Mouse (Mus musculus) embryonic stem cell, embryonic (primary cell): ENCODE data around the gene Schip1.
"Not testable (repeated sequence)": the region's sequence is repeated elsewhere in the genome, so short reads cannot be mapped to it uniquely, and the experiment has no call there.

Source experiments
- CTCF ChIA-PET, 4 experiments: fragments of 300-600 bp in 2 of 4; fragments of 350-600 bp in 2 of 4; sonication (Branson Sonifier 250); formaldehyde crosslinking; loops; one replicate each; lab custom pipeline; 2022; ENCODE audit warnings: inconsistent platforms in 2 of 4; lab: Charles Lee
- POLR2A ChIA-PET, 4 experiments: fragments of 300-600 bp in 2 of 4; fragments of 350-600 bp in 2 of 4; sonication (Branson Sonifier 250); formaldehyde crosslinking; loops; one replicate each; lab custom pipeline; 2022; ENCODE audit warnings: antibody characterized with exemption in 4 of 4, inconsistent platforms in 1 of 4; lab: Charles Lee

Gene Schip1

DNA sequence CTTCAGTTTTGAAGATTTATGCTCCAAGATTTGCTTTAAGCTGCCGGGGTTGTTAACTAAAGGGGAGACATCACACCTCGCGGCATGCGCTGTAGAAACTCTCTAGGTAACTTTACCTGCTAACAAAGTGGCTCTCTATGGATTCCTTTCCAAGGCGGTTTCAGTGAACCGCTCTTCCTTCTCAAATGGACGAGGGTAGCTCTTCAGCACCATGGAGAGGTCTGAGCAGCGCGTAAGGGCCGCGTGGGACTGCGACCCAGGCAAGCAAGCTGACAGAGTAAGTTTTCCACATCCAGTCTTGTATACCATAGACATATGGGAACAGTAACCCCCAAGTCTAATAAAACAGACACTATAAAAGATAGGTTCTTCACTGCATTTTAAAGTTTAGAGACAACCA, at the start of gene Schip1:
Gene Schip1, plus strand, starts transcription at position 72 of the 400 bp plus-strand sequence.
- ChIA-PET CTCF (interaction anchor here in 2 of 4 experiments (0.6 to 2.0 kb wide), 8 partner anchors 8 to 653 kb away, joined by 3 to 7 read pairs (median 4); no protein-coding TSS in a partner anchor), POLR2A (interaction anchor here in 1 of 4 experiments (0.6 kb wide), 2 partner anchors 91 to 429 kb away, joined by 3 read pairs; no protein-coding TSS in a partner anchor)

DNA sequence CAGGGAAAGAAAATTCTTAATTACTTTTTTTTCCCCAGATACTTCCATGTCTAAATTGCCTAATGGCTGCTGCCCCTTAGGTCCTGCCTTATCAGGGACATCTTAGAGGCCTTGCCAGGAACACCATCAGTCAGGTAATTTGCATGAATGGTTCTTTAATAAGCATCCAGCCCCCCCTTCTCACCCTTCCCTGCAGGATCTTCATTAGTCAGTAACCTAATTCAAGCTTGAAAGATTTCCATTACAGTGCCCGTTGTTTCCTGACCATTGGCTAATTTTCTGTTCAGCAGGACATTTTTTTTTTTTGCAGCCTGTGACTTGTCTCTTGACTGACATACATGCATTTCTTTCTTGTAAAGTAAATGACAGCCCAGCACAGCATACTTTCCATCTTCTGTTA, 48.8 kb upstream of the Schip1 start:
- CTCF ChIA-PET, result no interaction called here
- POLR2A ChIA-PET, result no interaction called here

DNA sequence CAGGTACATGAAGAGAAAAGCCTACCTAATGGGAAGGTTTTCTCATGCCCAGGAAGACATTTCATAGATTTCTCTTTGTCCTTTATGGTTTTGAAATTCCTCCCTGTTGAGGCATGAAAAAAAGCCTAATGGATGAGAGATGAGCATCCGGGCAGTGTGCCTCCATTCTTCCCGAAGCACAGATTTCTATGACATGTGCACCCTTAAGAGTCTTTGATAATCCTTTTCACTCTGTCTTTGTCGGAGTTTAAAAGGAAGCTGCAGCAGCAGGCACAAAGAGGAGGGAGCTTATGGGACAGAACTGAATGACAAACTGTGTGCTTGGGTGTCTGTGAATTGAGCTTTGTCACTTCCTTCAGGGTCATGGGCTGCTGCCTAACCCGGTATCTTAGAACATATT, 45.2 kb upstream of the Schip1 start:
- ChIA-PET CTCF (no interaction called here), POLR2A (no interaction called here)

DNA sequence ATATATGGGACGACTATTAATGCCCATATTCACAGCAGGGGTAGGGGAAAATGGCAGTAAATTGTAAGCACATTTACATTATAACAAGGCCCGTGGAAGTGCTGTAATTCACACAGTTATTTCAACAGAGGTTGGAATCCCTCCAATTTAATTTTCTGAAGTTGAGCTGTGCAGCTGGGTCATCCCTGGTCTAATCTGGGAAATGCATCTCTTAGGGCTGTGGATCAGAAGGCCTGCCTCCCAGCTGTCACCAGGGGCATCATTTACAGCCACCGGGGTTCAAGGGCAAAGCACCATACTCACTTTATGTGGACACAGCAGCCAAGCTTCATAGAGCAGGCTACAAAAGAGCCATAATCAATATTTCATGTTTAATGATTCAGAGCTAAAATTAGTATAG, 28.5 kb upstream of the Schip1 start:
- POLR2A ChIA-PET, result no interaction called here
- CTCF ChIA-PET, result interaction anchor here in 1 of 4 experiments (1.8 kb wide), 1 partner anchor 10 kb away, joined by 4 read pairs; no protein-coding TSS in a partner anchor

DNA sequence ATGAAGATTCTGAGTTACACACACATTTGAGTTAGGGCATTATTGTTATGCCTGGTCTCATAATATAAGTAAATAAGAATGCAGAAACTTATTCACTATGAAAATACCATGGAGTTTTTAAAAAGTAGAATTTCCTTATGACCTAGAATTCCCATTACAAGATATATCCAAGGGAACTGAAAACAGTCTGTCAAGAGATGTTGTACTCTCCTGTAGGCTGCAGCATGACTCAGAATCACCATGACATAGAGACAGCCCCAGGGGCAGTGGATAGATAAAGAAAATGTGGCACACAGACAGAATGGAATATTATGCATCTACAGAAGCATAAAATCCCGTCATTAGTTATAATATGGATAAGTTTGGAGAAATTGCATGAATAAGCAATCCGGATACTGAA, 21.7 kb upstream of the Schip1 start:
- ChIA-PET POLR2A (interaction anchor here in 1 of 4 experiments (0.5 kb wide), 1 partner anchor 30 kb away, joined by 4 read pairs; no protein-coding TSS in a partner anchor), CTCF (interaction anchor here in 1 of 4 experiments (0.6 kb wide), 1 partner anchor 8 kb away, joined by 15 read pairs; no protein-coding TSS in a partner anchor)

DNA sequence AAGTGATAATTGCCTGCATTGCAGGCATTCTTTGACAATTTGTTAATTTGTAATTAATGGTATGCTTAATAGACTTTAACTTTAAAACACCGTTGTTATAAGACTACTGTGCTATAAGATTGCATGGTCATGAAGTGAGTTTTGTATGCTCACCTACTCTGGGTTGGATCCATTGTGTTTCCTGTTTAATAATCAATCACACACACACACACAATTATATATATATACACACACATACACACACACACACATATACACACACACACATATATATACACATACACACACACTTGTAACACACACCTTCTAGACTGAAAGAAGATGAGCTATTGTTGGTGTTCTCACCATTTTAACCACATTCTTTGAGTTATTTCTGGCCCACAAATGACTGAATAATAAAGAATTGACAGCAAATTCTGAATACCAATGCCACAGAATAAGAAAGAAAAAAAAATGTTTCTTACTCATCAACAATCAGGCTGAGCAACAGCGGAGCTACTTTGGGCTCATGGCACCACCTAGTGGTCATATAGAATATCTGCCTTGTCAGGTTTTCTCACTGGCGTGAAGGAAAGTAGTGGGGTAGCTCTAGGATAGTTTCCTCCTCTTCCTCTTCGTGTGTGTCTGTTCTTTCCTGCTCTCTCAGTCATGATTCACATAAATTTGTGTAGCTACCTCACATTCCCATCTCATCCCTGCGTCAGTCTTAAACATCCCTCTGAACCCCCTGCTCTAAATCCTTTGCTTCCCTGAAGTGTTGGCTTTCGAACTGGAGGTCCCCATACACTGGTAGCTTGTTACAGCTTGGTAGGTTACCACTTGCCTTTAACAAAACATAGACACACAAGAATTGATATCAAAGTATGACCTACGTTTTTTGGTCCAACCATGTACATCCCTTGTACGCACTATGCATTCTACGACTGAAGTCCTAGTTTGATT, 18.9 kb upstream of the Schip1 start:
- ChIA-PET POLR2A (interaction anchor here in 1 of 4 experiments (0.6 to 1.1 kb wide), 2 partner anchors 8 to 272 kb away, joined by 3 read pairs; no protein-coding TSS in a partner anchor), CTCF (interaction anchor here (0.5 to 3.7 kb wide), 38 partner anchors 8 to 1736 kb away, joined by 3 to 17 read pairs (median 4); partner anchors contain the start of genes Rarres1 (in 2 of the 4), Mfsd1 (in 1 of the 4), Mlf1 (in 1 of the 4) and Schip1 (in 1 of the 4))

DNA sequence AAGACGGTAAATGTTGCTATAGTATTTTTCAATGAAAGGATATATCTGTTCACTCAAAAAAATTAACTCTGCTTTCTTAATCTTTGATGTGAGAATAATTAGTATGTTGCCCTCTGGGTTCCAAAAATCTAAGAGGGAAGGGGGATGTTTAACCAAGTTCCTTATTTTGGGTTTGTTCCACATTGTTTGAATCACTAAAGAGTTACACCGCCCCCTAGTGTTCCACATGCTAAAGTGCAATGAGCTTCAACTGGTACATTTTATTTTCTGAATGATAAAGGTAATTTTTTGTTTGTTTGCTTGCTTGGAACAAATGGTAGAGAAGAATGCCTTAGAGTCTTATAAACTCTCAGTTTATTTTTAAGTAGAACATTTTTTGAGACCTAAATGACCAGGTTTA, 11.1 kb upstream of the Schip1 start:
- ChIA-PET POLR2A (no interaction called here), CTCF (interaction anchor here (0.5 to 2.0 kb wide), 34 partner anchors 8 to 786 kb away, joined by 3 to 10 read pairs (median 3); partner anchors contain the start of genes Gfm1 (in 1 of the 4) and Schip1 (in 1 of the 4))

DNA sequence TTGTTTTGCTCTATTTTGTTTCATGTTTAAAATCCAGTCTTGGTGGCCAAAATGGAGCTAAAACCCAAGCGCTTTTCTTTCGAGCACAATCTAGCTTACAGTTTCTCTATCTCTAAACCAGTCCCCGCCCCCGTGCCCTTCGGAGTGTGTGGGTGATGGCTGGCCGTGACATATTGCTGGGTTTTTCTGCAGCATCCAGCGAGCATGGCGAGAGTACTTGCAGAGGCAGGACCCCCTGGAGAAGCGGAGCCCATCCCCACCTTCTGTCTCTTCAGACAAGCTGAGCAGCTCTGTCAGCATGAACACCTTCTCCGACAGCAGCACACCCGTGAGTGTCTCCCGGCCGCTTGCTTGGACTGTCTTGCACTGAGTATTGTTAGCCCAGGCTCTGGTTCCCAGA, 9.5 kb upstream of the Schip1 start:
- ChIA-PET POLR2A (no interaction called here), CTCF (interaction anchor here in 3 of 4 experiments (0.7 to 2.0 kb wide), 6 partner anchors 10 to 884 kb away, joined by 3 to 7 read pairs (median 3); partner anchors contain the start of gene Schip1 (in 1 of the 3))

DNA sequence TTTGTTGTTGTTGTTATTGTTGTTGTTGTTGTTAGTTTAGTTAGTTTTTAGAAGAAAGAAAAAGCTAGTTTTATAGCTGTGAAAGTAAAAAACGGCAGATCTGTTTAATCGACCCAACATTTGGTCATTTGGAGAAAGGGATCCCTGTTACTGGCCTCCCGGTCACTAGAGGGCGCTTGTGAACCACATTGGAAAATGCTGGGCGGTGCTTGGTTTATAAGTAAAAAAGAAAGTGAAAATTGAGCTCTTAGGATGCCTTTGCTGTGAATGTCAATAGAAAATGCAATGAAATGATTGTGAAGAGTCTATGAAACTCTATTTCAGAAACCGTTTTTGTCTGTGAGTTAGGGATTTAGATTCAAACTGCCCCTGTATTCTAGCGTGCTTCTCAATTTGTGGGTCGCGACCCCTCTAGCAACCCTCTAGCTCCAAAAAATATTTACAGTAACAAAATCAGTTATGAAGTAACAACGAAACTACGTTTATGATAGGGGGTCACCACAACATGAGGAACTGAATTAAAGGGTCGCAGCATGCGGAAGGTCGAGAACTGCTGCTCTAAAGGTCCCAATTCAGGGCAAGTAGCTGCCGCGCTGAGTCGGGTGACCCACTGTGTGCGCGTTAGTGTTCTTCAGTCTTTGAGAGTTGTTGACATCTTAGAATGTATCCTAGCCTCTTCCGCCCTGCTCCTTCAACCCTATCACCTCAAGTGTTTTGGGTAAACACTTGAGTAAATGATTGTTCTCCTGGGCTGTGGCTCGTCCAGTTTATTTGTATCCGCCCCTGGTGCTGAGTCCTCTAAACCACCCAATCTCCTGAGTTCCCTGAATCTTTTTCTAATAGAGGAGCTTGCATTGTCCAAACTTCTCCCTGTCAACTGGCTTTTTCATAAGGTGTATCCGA, 8.0 kb upstream of the Schip1 start:
- CTCF ChIA-PET, result interaction anchor here (0.5 to 2.6 kb wide), 40 partner anchors 8 to 1846 kb away, joined by 3 to 17 read pairs (median 4); partner anchors contain the start of gene Schip1 (in 1 of the 4)
- POLR2A ChIA-PET, result interaction anchor here in 1 of 4 experiments (0.9 kb wide), 1 partner anchor 437 kb away, joined by 3 read pairs; no protein-coding TSS in a partner anchor

DNA sequence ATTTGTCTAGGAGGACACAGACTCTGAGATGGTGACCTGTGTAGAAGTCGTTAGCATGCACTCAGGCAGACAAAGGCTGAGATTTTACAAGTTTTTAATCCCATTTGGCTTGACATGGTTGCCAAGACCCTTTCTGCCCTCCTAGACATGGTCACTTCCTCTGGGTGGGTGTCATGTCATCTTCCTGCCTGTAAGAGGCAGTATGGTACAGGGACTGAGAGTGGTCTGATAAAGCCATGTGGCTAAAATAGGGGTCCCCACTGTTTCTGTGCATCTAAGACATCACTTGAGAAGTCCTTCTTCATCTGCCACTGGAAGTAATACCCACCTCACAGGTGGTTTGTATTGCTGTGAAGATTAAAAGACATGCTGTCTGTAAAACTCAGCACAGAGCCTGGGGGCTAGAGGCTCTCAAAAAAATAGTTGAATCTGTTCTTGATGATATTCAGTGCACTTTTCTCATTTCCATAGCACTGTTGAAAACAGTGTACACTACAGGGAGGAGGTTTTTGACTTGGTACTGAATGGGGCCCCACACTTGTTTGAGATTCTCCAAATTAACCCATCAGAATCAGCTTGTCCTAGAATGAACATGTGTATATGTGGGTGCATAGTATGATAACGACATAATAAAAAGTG, 5.3 kb upstream of the Schip1 start:
- POLR2A ChIA-PET, result interaction anchor here in 1 of 4 experiments (0.6 kb wide), 1 partner anchor 425 kb away, joined by 3 read pairs; no protein-coding TSS in a partner anchor
- CTCF ChIA-PET, result interaction anchor here in 2 of 4 experiments (0.5 to 0.7 kb wide), 2 partner anchors 20 to 634 kb away, joined by 3 read pairs; no protein-coding TSS in a partner anchor

DNA sequence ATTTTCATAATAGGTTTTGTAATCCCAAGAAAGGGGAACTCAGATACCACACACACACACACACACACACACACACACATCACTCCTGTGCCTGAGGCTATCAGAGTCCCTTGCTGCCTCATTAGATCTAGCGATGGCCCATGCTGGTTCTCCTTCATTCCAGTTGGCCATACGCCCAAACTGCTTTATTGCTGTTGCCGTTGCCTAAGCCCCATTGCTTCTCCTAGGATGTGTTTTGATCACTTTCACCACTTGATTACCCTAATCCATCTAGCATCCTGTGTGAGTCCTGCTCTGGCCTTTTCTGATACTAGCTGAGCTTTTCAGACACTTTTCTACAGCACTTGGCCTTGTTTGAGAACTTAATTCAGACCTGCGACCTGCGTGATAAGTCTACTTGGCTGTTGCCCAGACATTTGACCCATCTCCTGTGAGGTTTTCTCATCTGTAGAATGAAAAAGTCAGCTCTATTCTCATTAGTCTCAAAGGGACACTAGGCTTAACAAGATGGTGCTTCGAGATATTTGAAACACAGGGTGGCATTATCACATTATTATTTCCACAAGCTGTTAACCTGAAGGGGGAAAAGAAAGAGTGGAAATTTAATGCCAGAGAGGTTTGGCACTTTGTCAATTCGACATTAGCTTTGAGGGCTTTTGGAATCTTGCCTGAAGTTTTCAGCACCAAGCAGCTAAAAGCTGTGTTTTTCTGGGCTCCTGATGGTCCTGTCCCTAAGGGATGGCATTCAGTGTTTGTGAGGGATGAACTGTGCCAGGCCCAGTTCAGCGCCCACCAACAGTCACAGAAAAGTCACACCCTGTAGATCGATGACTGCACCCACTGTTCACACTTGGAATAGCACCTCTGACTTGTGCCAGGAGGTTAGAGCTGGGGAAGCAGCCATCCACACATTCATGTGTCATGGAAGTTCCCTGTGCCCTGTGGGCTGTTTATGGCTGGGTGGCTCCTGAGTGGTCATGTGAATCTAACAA, 7.1 kb downstream of the Schip1 start:
- POLR2A ChIA-PET, result no interaction called here
- CTCF ChIA-PET, result interaction anchor here in 3 of 4 experiments (0.6 to 0.8 kb wide), 5 partner anchors 15 to 646 kb away, joined by 3 to 7 read pairs (median 4); no protein-coding TSS in a partner anchor

DNA sequence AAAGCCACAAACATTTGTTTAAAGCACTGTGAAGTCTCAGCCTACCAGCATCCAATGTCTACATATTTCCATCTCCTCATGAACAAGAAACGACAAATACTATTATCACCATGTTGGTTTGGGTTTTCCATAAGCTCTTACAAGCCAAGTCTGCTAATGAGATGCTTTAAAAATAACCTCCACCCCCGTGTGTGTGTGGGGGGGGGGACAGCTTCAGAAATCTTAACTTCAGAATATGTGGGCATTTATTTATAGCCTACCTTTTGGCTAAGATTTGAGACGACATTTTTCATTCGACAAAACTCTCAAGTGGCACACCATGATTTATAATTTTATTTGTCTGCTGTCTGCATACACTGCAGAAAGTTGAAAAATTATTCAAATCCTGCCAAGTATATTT, 12.8 kb downstream of the Schip1 start:
- CTCF ChIA-PET, result no interaction called here

DNA sequence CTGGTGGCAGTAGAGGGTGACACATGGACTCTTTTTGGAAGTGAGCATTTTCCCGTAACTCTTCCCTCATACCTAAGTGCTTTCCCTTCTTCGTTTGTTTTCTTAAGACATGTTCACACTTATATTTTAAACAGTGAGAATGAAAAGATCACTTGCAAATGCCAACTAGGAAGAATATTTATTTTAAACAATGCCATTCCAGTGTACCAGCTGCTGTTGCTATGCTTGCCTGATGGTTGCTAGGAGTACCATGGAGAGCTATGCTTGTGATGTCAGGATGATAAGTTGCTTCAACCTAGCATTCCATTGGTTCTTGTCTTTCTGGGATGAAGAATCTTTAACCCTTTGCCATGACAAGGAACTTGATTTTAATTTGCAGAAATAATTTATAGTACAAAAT, 20.4 kb downstream of the Schip1 start:
- POLR2A ChIA-PET, result no interaction called here
- CTCF ChIA-PET, result no interaction called here

More for the DNA sequence above, 12.8 kb downstream of the Schip1 start:
- POLR2A ChIA-PET, result no interaction called here

DNA sequence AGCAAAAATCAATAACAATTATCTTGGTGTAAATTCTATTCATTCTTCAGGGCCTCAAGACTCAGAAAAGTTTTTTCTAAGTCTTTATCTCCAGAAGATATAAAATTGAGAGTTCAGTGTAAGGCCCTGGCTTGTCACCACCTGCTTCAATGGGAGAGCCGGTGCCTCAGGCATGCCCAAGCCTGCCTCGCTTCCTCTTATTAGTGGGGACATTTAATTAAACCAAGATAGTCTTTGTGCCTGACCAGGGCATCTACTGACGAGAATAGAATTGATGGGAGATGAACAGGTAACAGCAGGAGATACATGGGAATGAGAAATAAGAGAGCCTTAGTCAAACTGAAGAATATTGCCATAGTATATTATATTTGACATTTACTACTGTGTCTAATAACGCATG, 27.5 kb downstream of the Schip1 start:
- CTCF ChIA-PET, result no interaction called here

DNA sequence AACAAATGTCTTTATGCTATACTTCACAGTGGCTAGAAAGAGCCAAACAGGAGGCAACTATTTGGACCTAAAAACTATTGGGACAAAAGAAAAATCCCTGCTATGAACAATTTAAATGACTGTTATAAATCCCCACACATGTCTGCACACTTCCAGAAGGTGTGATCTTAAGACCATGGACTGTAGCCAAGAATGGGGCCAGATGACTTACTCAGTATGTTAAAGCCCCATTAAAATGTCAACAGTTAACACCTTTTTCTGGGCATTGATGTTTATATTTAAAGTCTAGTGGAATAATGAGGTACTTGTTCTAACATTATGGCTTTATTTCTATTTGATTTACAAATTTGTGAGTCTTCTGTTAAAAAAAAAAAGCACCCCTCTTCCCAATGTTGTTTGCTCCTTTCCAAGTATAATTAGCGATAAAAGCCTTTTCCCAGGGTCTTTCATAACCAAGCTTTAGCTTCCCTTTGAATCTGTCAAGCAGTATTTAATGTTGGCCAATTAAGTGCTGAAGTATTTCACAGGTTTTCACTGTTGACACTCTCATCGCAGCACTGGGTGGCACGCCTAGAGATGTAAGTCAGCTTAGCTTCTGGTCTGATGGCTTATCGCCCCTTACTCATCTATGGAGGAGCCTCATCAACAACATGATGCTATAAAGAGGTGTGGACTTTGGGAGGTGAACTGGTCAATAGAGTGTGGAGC, 32.3 kb downstream of the Schip1 start:
- ChIA-PET CTCF (no interaction called here), POLR2A (no interaction called here)

More for the DNA sequence above, 27.5 kb downstream of the Schip1 start:
- POLR2A ChIA-PET, result no interaction called here

DNA sequence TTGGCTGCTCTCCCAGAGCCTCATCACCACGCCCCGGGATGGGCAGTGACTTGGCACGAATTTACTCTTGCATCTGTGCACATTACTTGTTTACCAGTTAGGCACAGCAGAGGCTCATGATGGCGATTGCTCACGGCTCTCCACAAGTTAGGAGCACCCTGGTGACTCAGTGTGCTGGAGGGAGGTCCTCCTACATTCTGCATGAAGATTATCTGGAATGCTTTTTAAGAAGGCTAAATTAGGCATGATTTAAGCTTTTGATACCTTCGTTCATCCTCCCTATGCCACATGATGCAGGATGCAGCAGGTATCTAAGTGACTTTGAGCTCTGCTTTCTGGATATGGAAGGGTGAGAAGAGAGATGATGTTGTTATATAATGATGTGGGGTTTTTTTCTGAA, 35.0 kb downstream of the Schip1 start:
- CTCF ChIA-PET, POLR2A ChIA-PET: not testable (repeated sequence)
